In the genomic region with DNA sequence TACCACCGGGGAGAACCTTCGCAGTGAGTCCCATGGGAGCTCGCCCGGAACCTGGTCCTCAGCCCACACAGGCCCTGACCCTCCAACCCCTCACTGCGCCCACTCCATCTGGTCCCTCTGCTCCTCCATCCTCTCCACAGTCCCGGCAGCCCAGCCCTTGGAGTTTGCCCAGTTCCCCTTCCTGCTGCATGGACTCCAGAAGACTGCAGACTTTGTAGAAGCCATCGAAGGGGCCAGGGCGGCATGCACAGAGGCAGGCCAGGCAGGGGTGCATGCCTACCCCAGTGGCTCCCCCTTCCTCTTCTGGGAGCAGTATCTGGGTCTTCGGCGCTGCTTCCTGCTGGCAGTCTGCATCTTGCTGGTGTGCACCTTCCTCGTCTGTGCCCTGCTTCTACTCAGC, we compare ENCODE assay signal across 40 mouse cellular contexts. TPM values are rescaled to one million over a fixed set of nuclear protein-coding genes. Genes with fewer than 3 reads are reported as not detected.
"Had no signal": no experiment of that assay in that cellular context is flagged by ENCODE, and none has a peak within 500 bp of the region (broad histone marks: within the 10 kb centered on the region; RNA-seq: fewer than 3 reads in every experiment).

No protein-coding gene starts in this region.

- DNase-seq: heart, postnatal 10 days; heart, postnatal 14 days; heart, postnatal 36 days; heart, postnatal 4 days; kidney, adult 11 months; kidney, adult 18-20 months; kidney, adult 2 months; kidney, adult 8-10 months; kidney, adult 9 months; kidney, postnatal 10 days; kidney, postnatal 14 days; kidney, postnatal 25 days; kidney, postnatal 36 days; kidney, postnatal 4 days; layer of hippocampus, adult 9-11 months; layer of hippocampus, postnatal 36 days had no signal

- H3K36me3 ChIP-seq: heart, embryonic 15.5 days; intestine, embryonic 15.5 days had no signal

- H3K27ac ChIP-seq: heart, embryonic 10.5 days; heart, embryonic 13.5 days; heart, embryonic 15.5 days; hindbrain, embryonic 10.5 days; hindbrain, embryonic 12.5 days; hindbrain, embryonic 13.5 days; hindbrain, embryonic 14.5 days; hindbrain, embryonic 15.5 days; hindbrain, postnatal 0 days; intestine, embryonic 15.5 days; kidney, embryonic 15.5 days; kidney, postnatal 0 days; layer of hippocampus, adult 2 months had no signal

- H3K4me2 ChIP-seq: heart, embryonic 11.5 days; heart, embryonic 12.5 days; heart, embryonic 13.5 days; heart, embryonic 15.5 days; hindbrain, embryonic 12.5 days; hindbrain, embryonic 13.5 days; hindbrain, embryonic 14.5 days; hindbrain, embryonic 15.5 days; intestine, embryonic 15.5 days; kidney, embryonic 15.5 days had no signal

- H3K4me3 ChIP-seq: heart, embryonic 10.5 days; heart, embryonic 12.5 days; heart, embryonic 13.5 days; heart, embryonic 15.5 days; hindbrain, embryonic 10.5 days; hindbrain, embryonic 12.5 days; hindbrain, embryonic 13.5 days; hindbrain, embryonic 15.5 days; intestine, embryonic 15.5 days; kidney, embryonic 15.5 days; layer of hippocampus, adult 2 months had no signal

- H3K9me3 ChIP-seq: heart, embryonic 10.5 days; heart, embryonic 12.5 days; heart, embryonic 13.5 days; heart, embryonic 15.5 days; hindbrain, embryonic 10.5 days; hindbrain, embryonic 12.5 days; hindbrain, embryonic 13.5 days; hindbrain, embryonic 15.5 days; intestine, embryonic 15.5 days; kidney, embryonic 15.5 days had no signal

- H3K27me3 ChIP-seq: heart, embryonic 12.5 days; heart, embryonic 13.5 days; heart, embryonic 15.5 days; hindbrain, embryonic 12.5 days; hindbrain, embryonic 13.5 days; hindbrain, embryonic 15.5 days; intestine, embryonic 15.5 days; kidney, embryonic 15.5 days had no signal

- ATAC-seq: hindbrain, embryonic 16.5 days; hindbrain, postnatal 0 days; inflammation-experienced regulatory T-cells, adult 6 months; intestine, embryonic 15.5 days; intestine, embryonic 16.5 days; intestine, postnatal 0 days had no signal

- H3K4me1 ChIP-seq: heart, embryonic 10.5 days; heart, embryonic 12.5 days; heart, embryonic 13.5 days; heart, embryonic 15.5 days; hindbrain, embryonic 12.5 days; hindbrain, embryonic 13.5 days; hindbrain, embryonic 15.5 days; intestine, embryonic 15.5 days had no signal

- H3K9ac ChIP-seq: heart, embryonic 12.5 days; heart, embryonic 13.5 days; heart, embryonic 15.5 days; hindbrain, embryonic 12.5 days; hindbrain, embryonic 13.5 days; hindbrain, embryonic 14.5 days; hindbrain, embryonic 15.5 days; intestine, embryonic 15.5 days; kidney, embryonic 15.5 days had no signal

RNA-seq across cellular contexts. Expression of a gene that starts 15.6 kb away (rescaled TPM):
- polyA plus RNA-seq: heart, embryonic 10.5 days; heart, embryonic 11.5 days; heart, embryonic 12.5 days; heart, embryonic 13.5 days; heart, embryonic 14.5 days; heart, embryonic 15.5 days; heart, postnatal 0 days; hindbrain, embryonic 12.5 days; intestine, embryonic 14.5 days; intestine, embryonic 15.5 days; intestine, embryonic 16.5 days; kidney, embryonic 14.5 days; kidney, embryonic 15.5 days; kidney, embryonic 16.5 days had no signal
